Mouse (Mus musculus) heart, embryonic 10.5 days (tissue): Measurements from ENCODE around the gene Ksr1. TPM values are rescaled to one million over a fixed set of nuclear protein-coding genes. Genes with fewer than 3 reads are reported as not detected.
"Not testable (repeated sequence)": the region's sequence is repeated elsewhere in the genome, so short reads cannot be mapped to it uniquely, and the experiment has no call there.

Source experiments
- DNase-seq: peaks from one replicate; pipeline ENCODE4 v3.0.0-alpha.2; 2017; ENCODE audit warnings: low spot score
- H3K27ac ChIP-seq: fragments of 300-500 bp; sonication (generic); 2 replicates; pipeline ENCODE4 v1.5.1; 2016; ENCODE audit warnings: mild to moderate bottlenecking
- H3K27me3 ChIP-seq: fragments of 300-500 bp; sonication (generic); 2 replicates; pipeline ENCODE4 v1.6.1; 2016; ENCODE audit warnings: mild to moderate bottlenecking; ENCODE audit not compliant: poor library complexity, insufficient read depth, severe bottlenecking
- H3K36me3 ChIP-seq: fragments of 300-500 bp; sonication (generic); 2 replicates; pipeline ENCODE4 v1.6.1; 2016; ENCODE audit warnings: mild to moderate bottlenecking, moderate library complexity
- H3K4me1 ChIP-seq: fragments of 300-500 bp; sonication (generic); 2 replicates; pipeline ENCODE4 v1.6.1; 2016; ENCODE audit warnings: mild to moderate bottlenecking
- H3K4me3 ChIP-seq: fragments of 300-500 bp; sonication (generic); 2 replicates; pipeline ENCODE4 v1.5.1; 2016; ENCODE audit warnings: mild to moderate bottlenecking, moderate library complexity
- H3K9me3 ChIP-seq: fragments of 300-500 bp; sonication (generic); 2 replicates; pipeline ENCODE4 v1.6.1; 2016; ENCODE audit warnings: mild to moderate bottlenecking, moderate library complexity
- WGBS: fragments of 180-500 bp; shearing (Covaris S2); methylation state at CpG from one replicate; pipeline ENCODE4 v1.1.7; 2016; 5-methylcytosine and 5-hydroxymethylcytosine counted together
- polyA plus RNA-seq: library from polyadenylated mRNA; unstranded; fragments of >200 nt; fragmentation: Nextera tagmentation; extraction: Ambion mirVana; gene quantifications from 2 replicates; pipeline ENCODE4 v1.2.1, GENCODE M21; 2016

Gene Ksr1
- polyA plus RNA-seq, 1 experiment from 2014 or later: 1.9 TPM

DNA sequence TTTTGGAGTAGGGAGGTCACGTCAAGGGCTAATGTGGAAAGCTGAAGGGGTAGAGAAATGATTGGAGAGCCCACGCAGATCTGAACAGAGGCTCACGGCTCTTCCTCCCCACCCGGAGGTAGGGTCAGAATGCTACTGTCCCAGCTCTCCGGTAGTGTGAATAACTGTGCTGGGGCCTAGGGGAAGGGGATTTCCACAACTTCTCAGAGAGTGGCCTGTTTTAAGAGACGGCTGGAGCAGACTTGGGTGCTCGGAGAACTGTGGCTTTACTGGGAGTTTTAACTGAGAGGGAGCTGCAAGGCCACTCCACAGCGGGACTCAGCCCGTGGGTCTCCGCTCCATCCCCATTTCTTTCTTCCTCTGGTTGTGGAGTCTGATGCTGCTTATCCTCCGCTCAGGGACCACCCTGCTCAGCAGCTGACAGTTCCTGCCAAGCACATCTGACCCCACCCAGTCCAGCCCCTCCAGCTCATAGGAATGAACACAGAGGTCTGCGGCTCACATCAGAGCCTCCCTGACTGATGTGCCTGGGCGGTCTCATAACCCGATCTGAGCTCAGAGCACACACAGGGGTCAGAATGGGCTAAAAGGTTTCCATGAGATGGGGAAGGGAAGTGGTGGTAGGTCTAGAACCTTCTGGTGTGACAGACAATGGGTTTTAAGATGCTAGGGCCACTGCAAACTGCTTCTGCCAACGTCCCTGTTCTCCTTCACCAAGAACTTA lies 131.4 kb downstream of the Ksr1 start:
- Histone ChIP-seq H3K27me3 (no peaks in the 10 kb centered on the region), H3K9me3 (no peaks in the 10 kb centered on the region), H3K4me1 (peaks cover 45% of the 10 kb centered on the region), H3K36me3 (peaks cover 38% of the 10 kb centered on the region), H3K27ac (peak overlapping the region; percentile 42; the same call in 1 of the 2 replicates), H3K4me3 (no peak overlapping the region)
- DNase-seq: peak; percentile 65
- WGBS: 67% methylated on average over 15 of the region's 15 CpGs

- peaks cover 37% of the 10 kb centered on the region for H3K4me1 ChIP-seq
- peaks cover 30% of the 10 kb centered on the region for H3K36me3 ChIP-seq
- H3K27me3 ChIP-seq: no peaks in the 10 kb centered on the region
- no peak overlapping the region for H3K4me3 ChIP-seq
- no peaks in the 10 kb centered on the region for H3K9me3 ChIP-seq
- DNase-seq: peak; percentile 74
- no peak overlapping the region for H3K27ac ChIP-seq
- WGBS: 68% methylated on average over 9 of the region's 9 CpGs
Measured at GRCm38 (mm10) chr11:79013806-79014205, 132.4 kb downstream of the Ksr1 start.

DNA sequence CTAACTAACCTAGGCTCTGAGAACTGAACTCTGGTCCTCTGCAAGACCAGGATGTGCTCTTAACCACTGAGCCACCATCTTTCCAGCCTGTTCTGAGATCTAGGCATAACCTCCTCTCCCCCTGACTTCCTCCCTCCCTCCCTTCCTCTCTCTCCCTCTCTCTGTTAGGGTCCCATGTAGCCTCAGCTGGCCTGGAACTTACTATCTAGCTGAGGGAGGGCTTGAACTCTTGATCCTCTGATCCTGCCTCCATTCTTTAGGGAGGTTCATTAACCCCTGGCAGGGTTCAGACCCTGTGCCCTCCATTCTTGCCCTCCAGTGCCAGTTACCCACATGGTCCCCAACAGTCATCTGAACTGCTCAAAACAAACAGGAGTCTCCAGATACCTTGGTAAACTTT lies 133.2 kb downstream of the Ksr1 start:
- Histone ChIP-seq H3K36me3 (peaks cover 24% of the 10 kb centered on the region), H3K27me3 (no peaks in the 10 kb centered on the region), H3K4me1 (peaks cover 36% of the 10 kb centered on the region), H3K4me3 (no peak overlapping the region), H3K9me3 (no peaks in the 10 kb centered on the region), H3K27ac (no peak overlapping the region)
- peak; percentile 66 for DNase-seq

DNA sequence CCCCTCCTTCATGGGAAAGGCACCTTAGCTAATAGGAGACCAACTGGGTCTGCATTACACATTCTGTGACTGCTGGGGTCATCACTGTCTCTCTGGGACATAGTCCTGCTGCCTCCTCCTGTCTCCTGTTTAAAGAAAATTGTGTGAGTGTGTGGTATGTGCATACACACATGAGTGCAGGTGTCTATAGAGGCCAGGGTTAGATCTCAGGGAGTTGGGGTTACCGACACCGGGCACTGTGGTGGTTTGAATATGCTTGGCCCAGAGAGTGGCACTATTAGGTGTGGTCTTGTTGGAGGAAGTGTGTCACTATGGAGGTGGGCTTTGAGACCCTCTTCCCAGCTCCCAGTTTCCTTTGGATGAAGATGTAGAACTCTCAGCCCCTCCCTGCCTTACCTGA lies 133.7 kb downstream of the Ksr1 start:
- H3K9me3 ChIP-seq: no peaks in the 10 kb centered on the region
- DNase-seq: no peak
- WGBS: 91% methylated on average over 2 of the region's 2 CpGs
- H3K4me3 ChIP-seq: no peak overlapping the region
- H3K36me3 ChIP-seq: peaks cover 20% of the 10 kb centered on the region
- no peaks in the 10 kb centered on the region for H3K27me3 ChIP-seq
- no peak overlapping the region for H3K27ac ChIP-seq
- H3K4me1 ChIP-seq: peaks cover 36% of the 10 kb centered on the region

DNA sequence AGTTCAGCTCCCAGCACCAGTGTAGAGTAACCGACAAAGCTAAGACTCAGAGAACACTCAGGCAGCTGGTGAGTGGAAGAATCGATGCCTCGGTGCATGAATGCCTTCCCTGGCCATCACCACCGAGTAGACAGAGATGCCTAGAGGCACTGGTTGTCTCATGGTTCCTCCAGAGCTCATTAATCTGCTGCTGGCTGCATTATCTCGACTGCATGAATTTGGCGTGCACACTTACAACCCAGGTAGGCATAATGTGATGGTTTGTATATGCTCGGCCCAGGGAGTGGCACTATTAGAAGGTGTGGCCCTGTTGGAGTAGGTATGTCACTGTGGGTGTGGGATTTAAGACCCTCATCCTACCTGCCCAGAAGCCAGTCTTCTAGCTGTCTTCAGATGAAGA lies 137.3 kb downstream of the Ksr1 start:
- peaks cover 5% of the 10 kb centered on the region for H3K4me1 ChIP-seq
- DNase-seq: peak; percentile 51
- no peaks in the 10 kb centered on the region for H3K9me3 ChIP-seq
- H3K36me3 ChIP-seq: 0 out of 2 replicates have a peak, but pooled peaks cover 2% of the 10 kb centered on the region
- no peak overlapping the region for H3K4me3 ChIP-seq
- no peak overlapping the region for H3K27ac ChIP-seq
- no peaks in the 10 kb centered on the region for H3K27me3 ChIP-seq
- 84% methylated on average over 7 of the region's 7 CpGs for WGBS

- peak; percentile 66 for DNase-seq
- no peaks in the 10 kb centered on the region for H3K27me3 ChIP-seq
- no peaks in the 10 kb centered on the region for H3K9me3 ChIP-seq
- H3K27ac ChIP-seq: no peak overlapping the region
- no peak overlapping the region for H3K4me3 ChIP-seq
- H3K36me3 ChIP-seq: no peaks in the 10 kb centered on the region
- peaks cover 9% of the 10 kb centered on the region; the same call in 1 of the 2 replicates for H3K4me1 ChIP-seq
- 63% methylated on average over 6 of the region's 6 CpGs for WGBS
Measured at GRCm38 (mm10) chr11:79008007-79008775, 138.0 kb downstream of the Ksr1 start.

DNA sequence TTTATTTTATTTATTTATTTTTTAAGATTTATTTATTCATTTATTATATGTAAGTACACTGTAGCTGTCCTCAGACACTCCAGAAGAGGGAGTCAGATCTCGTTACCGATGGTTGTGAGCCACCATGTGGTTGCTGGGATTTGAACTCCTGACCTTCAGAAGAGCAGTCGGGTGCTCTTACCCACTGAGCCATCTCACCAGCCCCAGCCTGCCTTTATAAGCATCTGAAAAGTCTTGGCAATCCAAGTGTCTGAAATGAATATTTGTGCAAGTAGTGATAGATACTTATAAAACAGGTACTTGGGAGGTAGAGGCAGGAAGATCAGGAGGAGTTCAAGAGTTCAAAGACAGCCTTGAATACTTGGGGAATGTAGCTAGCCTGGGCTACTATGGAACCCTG lies 138.9 kb downstream of the Ksr1 start:
- peak; percentile 11 for DNase-seq
- not testable (repeated sequence) for H3K9me3 ChIP-seq, H3K36me3 ChIP-seq, H3K27me3 ChIP-seq, H3K27ac ChIP-seq, H3K4me3 ChIP-seq
- 78% methylated on average over 3 of the region's 3 CpGs for WGBS
- H3K4me1 ChIP-seq: peaks cover 14% of the 10 kb centered on the region; the same call in 1 of the 2 replicates

- Histone ChIP-seq H3K4me1 (peaks cover 16% of the 10 kb centered on the region; the same call in 1 of the 2 replicates), H3K4me3 (no peak overlapping the region), H3K9me3 (no peaks in the 10 kb centered on the region), H3K27ac (no peak overlapping the region), H3K27me3 (no peaks in the 10 kb centered on the region), H3K36me3 (no peaks in the 10 kb centered on the region)
- 72% methylated on average over 5 of the region's 5 CpGs for WGBS
- no peak for DNase-seq
Measured at GRCm38 (mm10) chr11:79006417-79006816, 139.8 kb downstream of the Ksr1 start.

DNA sequence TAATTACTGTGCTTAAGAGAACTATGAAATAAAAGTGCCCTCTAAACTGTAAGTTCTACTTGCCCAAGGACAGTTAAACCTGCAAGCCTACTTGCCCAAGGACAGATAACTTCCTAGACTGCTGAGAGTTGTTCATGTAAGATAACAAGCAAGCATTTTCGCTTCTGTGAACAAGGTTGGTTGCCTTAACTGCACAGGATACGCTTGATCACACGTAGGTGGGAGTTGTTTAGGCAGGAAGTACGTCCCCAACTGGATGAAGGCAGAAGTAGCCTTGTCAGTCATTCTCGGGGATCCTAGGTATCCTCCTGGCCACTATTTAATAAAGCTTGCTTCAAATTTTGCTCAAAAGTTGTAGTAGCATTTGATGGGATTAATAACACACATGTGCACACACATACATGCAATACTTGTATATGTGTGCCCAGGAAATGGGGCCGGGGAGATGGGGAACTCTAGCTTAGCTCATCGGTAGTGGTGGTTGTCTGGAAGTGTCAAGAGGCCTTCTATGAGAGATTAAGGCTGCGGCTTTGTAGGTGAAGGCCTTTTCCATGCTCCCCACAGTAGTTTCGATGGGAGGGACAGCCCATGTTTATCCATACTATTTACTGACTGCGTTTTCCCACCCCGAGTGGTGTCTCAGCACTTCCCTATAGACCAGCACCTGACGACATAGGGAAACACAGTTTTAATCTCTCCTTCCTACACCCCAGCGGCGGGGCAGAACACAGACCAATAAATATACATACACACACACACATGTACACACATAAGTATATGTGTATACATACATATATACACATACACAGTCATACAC lies 140.4 kb downstream of the Ksr1 start:
- H3K27ac ChIP-seq: no peak overlapping the region
- WGBS: 78% methylated on average over 14 of the region's 14 CpGs

GRCm38 (mm10) chr11:79003769-79004638 lies 142.2 kb downstream of the Ksr1 start:
- no peaks in the 10 kb centered on the region for H3K36me3 ChIP-seq
- H3K9me3 ChIP-seq: no peaks in the 10 kb centered on the region
- DNase-seq: no peak
- H3K27ac ChIP-seq: peak overlapping the region; percentile 45; the same call in 1 of the 2 replicates
- no peak overlapping the region for H3K4me3 ChIP-seq
- peaks cover 16% of the 10 kb centered on the region; the same call in 1 of the 2 replicates for H3K4me1 ChIP-seq
- H3K27me3 ChIP-seq: no peaks in the 10 kb centered on the region
- WGBS: 83% methylated on average over 10 of the region's 10 CpGs

More for the DNA sequence above, 140.4 kb downstream of the Ksr1 start:
- no peaks in the 10 kb centered on the region for H3K9me3 ChIP-seq
- no peaks in the 10 kb centered on the region for H3K36me3 ChIP-seq
- no peaks in the 10 kb centered on the region for H3K27me3 ChIP-seq
- DNase-seq: peak; percentile 33
- peaks cover 16% of the 10 kb centered on the region; the same call in 1 of the 2 replicates for H3K4me1 ChIP-seq
- no peak overlapping the region for H3K4me3 ChIP-seq

DNA sequence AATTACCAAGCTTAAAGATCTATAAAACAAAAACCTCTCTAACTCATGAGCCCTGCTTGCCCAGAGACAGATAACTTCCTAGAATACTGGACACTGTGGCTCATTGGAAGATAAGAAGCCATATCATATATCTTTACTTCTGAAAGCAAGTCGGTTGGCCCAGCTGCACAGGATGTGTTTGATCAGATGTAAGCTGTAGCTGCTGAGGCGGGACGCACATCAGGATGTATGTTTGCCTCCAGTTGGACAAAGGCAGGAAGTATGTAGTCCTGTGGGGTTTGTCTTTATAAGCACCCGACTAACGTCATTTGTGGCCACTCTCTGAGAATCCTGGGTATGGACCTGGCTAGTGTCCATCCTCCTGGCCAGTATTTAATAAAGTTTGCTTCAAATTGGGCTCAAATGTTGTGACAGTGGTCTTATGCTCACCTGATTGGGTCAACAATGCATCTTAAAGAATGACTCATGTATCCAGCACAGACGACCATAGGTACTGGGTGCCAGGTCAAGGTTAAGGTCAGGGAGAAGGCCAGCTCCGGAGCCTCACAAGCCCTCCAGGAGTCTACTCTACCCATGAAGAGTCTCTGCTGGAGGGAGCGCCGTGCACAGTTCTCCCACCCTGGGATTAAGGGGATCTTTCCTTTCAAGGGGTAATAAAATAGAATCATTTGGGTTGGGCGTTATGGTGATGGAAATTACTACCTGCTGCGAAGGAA lies 143.0 kb downstream of the Ksr1 start:
- no peak for DNase-seq
- Histone ChIP-seq H3K4me3 (no peak overlapping the region), H3K36me3 (no peaks in the 10 kb centered on the region), H3K27ac (peak overlapping the region; percentile 52; the same call in 1 of the 2 replicates), H3K9me3 (no peaks in the 10 kb centered on the region), H3K27me3 (no peaks in the 10 kb centered on the region), H3K4me1 (peaks cover 16% of the 10 kb centered on the region; the same call in 1 of the 2 replicates)
- 69% methylated on average over 11 of the region's 11 CpGs for WGBS
